Mouse (Mus musculus) MEL (cell line): ENCODE results near the gene Vti1a. TPM values are rescaled to one million over a fixed set of nuclear protein-coding genes. Genes with fewer than 3 reads are reported as not detected.

ENCODE experiments used
- DNase-seq: peaks from one replicate; pipeline ENCODE4 v3.0.0; 2011; ENCODE audit warnings: low read depth, low spot score
- H3K27ac ChIP-seq: 2 replicates; pipeline ENCODE4 v1.5.1; 2012; ENCODE audit warnings: low read depth, mild to moderate bottlenecking, control low read depth, low read length, moderate library complexity; ENCODE audit not compliant: control insufficient read depth
- H3K27me3 ChIP-seq, 2 experiments: fragments of 150-350 bp in 1 of 2; sonication (generic) in 1 of 2; 2 replicates each; pipeline ENCODE4 v1.6.1; 2012; ENCODE audit warnings: low read length in 2 of 2, mild to moderate bottlenecking in 2 of 2, improper control_type of control experiment in 1 of 2, moderate library complexity in 1 of 2; ENCODE audit not compliant: insufficient read depth in 2 of 2, control insufficient read depth in 1 of 2
- H3K36me3 ChIP-seq, 2 experiments: 2 replicates each; pipeline ENCODE4 v1.6.1; 2012 to 2014; ENCODE audit warnings: low read length in 2 of 2, improper control_type of control experiment in 1 of 2, inconsistent platforms in 1 of 2, mild to moderate bottlenecking in 1 of 2; ENCODE audit not compliant: insufficient read depth in 2 of 2, control insufficient read depth in 1 of 2
- H3K4me1 ChIP-seq, 2 experiments: fragments of 150-350 bp in 1 of 2; sonication (generic) in 1 of 2; 2 replicates each; pipeline ENCODE4 v1.6.1; 2012; ENCODE audit warnings: low read length in 2 of 2, improper control_type of control experiment in 1 of 2, mild to moderate bottlenecking in 1 of 2; ENCODE audit not compliant: insufficient read depth in 2 of 2, control insufficient read depth in 1 of 2
- H3K4me3 ChIP-seq, 2 experiments: fragments of 150-350 bp in 1 of 2; sonication (generic) in 1 of 2; 2 replicates each; pipeline ENCODE4 v1.5.1; 2012; ENCODE audit warnings: low read depth in 2 of 2, low read length in 2 of 2, mild to moderate bottlenecking in 2 of 2, moderate library complexity in 2 of 2, control low read depth in 1 of 2, improper control_type of control experiment in 1 of 2; ENCODE audit not compliant: control insufficient read depth in 1 of 2, insufficient read depth in 1 of 2
- H3K79me2 ChIP-seq: 2 replicates; pipeline ENCODE4 v1.6.1; 2012; ENCODE audit warnings: mild to moderate bottlenecking, low read length, moderate library complexity; ENCODE audit not compliant: control insufficient read depth, poor library complexity, insufficient read depth
- H3K9ac ChIP-seq: 2 replicates; pipeline ENCODE4 v1.6.1; 2012; ENCODE audit warnings: low read depth, mild to moderate bottlenecking, control low read depth, low read length, moderate library complexity; ENCODE audit not compliant: control insufficient read depth, poor library complexity, severe bottlenecking
- H3K9me3 ChIP-seq: fragments of 150-350 bp; sonication (generic); replicated peaks from 2 replicates; pipeline ENCODE4 v1.6.1; 2012; ENCODE audit warnings: mild to moderate bottlenecking, low read length, improper control_type of control experiment, moderate library complexity; ENCODE audit not compliant: insufficient read depth
- CHD2 ChIP-seq: IDR thresholded peaks from 2 replicates; pipeline ENCODE4 v1.6.1; 2011; ENCODE audit warnings: low read length, improper control_type of control experiment
- CTCF ChIP-seq, 3 experiments: IDR thresholded peaks in 2 of 3; conservative IDR thresholded peaks in 1 of 3; 2 replicates each; pipeline ENCODE4 v1.5.1; 2011 to 2012; ENCODE audit warnings: low read length in 3 of 3, low read depth in 2 of 3, mild to moderate bottlenecking in 2 of 3, improper control_type of control experiment in 1 of 3, inconsistent platforms in 1 of 3, mixed read lengths in 1 of 3, moderate library complexity in 1 of 3; ENCODE audit not compliant: control insufficient read depth in 1 of 3, insufficient read depth in 1 of 3, poor library complexity in 1 of 3, severe bottlenecking in 1 of 3
- E2F4 ChIP-seq: IDR thresholded peaks from 2 replicates; pipeline ENCODE4 v1.6.1; 2011; ENCODE audit warnings: low read depth, low read length, improper control_type of control experiment, borderline replicate concordance
- ELF1 ChIP-seq: IDR thresholded peaks from 2 replicates; pipeline ENCODE4 v1.6.1; 2014; ENCODE audit warnings: low read depth, mild to moderate bottlenecking, inconsistent platforms, low read length, improper control_type of control experiment, moderate library complexity
- EP300 ChIP-seq, 2 experiments: IDR thresholded peaks; 2 replicates each; pipeline ENCODE4 v1.6.1; 2011; ENCODE audit warnings: improper control_type of control experiment in 2 of 2, low read length in 2 of 2, low read depth in 1 of 2, mild to moderate bottlenecking in 1 of 2
- ETS1 ChIP-seq: IDR thresholded peaks from 2 replicates; pipeline ENCODE4 v1.6.1; 2012; ENCODE audit warnings: low read depth, mild to moderate bottlenecking, inconsistent platforms, low read length, improper control_type of control experiment, moderate library complexity
- KAT2A ChIP-seq: conservative IDR thresholded peaks from 2 replicates; pipeline ENCODE4 v1.6.1; 2012; ENCODE audit warnings: low read depth, low read length, improper control_type of control experiment, inconsistent platforms
- MAX ChIP-seq: IDR thresholded peaks from 2 replicates; pipeline ENCODE4 v1.6.1; 2011; ENCODE audit warnings: low read length, improper control_type of control experiment
- MXI1 ChIP-seq: IDR thresholded peaks from 2 replicates; pipeline ENCODE4 v1.6.1; 2011; ENCODE audit warnings: mild to moderate bottlenecking, low read depth, low read length, improper control_type of control experiment
- MYB ChIP-seq: IDR thresholded peaks from 2 replicates; pipeline ENCODE4 v1.6.1; 2011; ENCODE audit warnings: mild to moderate bottlenecking, low read depth, low read length, improper control_type of control experiment
- MYC ChIP-seq: IDR thresholded peaks from 2 replicates; pipeline ENCODE4 v1.6.1; 2011; ENCODE audit warnings: low read depth, mild to moderate bottlenecking, low read length, improper control_type of control experiment, moderate library complexity
- NELFE ChIP-seq: IDR thresholded peaks from 2 replicates; pipeline ENCODE4 v1.6.1; 2011; ENCODE audit warnings: low read depth, low read length, improper control_type of control experiment
- NRF1 ChIP-seq: IDR thresholded peaks from 2 replicates; pipeline ENCODE4 v1.6.1; 2014; ENCODE audit warnings: low read depth, mild to moderate bottlenecking, inconsistent platforms, low read length, improper control_type of control experiment, moderate library complexity; ENCODE audit not compliant: poor library complexity, insufficient read depth, severe bottlenecking
- POLR2A ChIP-seq, 2 experiments: IDR thresholded peaks; 2 replicates each; pipeline ENCODE4 v1.6.1; 2011 to 2012; ENCODE audit warnings: low read length in 2 of 2, mild to moderate bottlenecking in 2 of 2, control low read depth in 1 of 2, improper control_type of control experiment in 1 of 2, low read depth in 1 of 2, moderate library complexity in 1 of 2; ENCODE audit not compliant: control insufficient read depth in 1 of 2, insufficient read depth in 1 of 2, poor library complexity in 1 of 2
- POLR2AphosphoS5 ChIP-seq: IDR thresholded peaks from 2 replicates; pipeline ENCODE4 v1.6.1; 2012; ENCODE audit warnings: low read depth, borderline replicate concordance, mild to moderate bottlenecking, inconsistent platforms, low read length, moderate library complexity, mixed read lengths
- RAD21 ChIP-seq: IDR thresholded peaks from 2 replicates; pipeline ENCODE4 v1.6.1; 2011; ENCODE audit warnings: mild to moderate bottlenecking, low read depth, low read length, improper control_type of control experiment
- RCOR1 ChIP-seq: IDR thresholded peaks from 2 replicates; pipeline ENCODE4 v1.6.1; 2012; ENCODE audit warnings: low read depth, mild to moderate bottlenecking, inconsistent platforms, low read length, improper control_type of control experiment
- SIN3A ChIP-seq: IDR thresholded peaks from 2 replicates; pipeline ENCODE4 v1.6.1; 2012; ENCODE audit warnings: low read length, improper control_type of control experiment, inconsistent platforms
- TBP ChIP-seq: IDR thresholded peaks from 2 replicates; pipeline ENCODE4 v1.8.0; 2011; ENCODE audit warnings: low read depth, low read length, improper control_type of control experiment
- TCF12 ChIP-seq: IDR thresholded peaks from 2 replicates; pipeline ENCODE4 v1.6.1; 2014; ENCODE audit warnings: low read depth, mild to moderate bottlenecking, inconsistent platforms, low read length, improper control_type of control experiment, moderate library complexity
- UBTF ChIP-seq: IDR thresholded peaks from 2 replicates; pipeline ENCODE4 v1.6.1; 2012; ENCODE audit warnings: low read depth, mild to moderate bottlenecking, inconsistent platforms, low read length, improper control_type of control experiment, moderate library complexity, borderline replicate concordance; ENCODE audit not compliant: insufficient read depth
- USF1 ChIP-seq: IDR thresholded peaks from 2 replicates; pipeline ENCODE4 v1.6.1; 2014; ENCODE audit warnings: low read depth, mild to moderate bottlenecking, inconsistent platforms, low read length, improper control_type of control experiment, moderate library complexity
- ZC3H11A ChIP-seq: IDR thresholded peaks from 2 replicates; pipeline ENCODE4 v1.6.1; 2012; ENCODE audit warnings: low read depth, mild to moderate bottlenecking, inconsistent platforms, low read length, improper control_type of control experiment
- ZKSCAN1 ChIP-seq: IDR thresholded peaks from 2 replicates; pipeline ENCODE4 v1.6.1; 2012; ENCODE audit warnings: low read depth, mild to moderate bottlenecking, inconsistent platforms, low read length, improper control_type of control experiment, moderate library complexity
- polyA plus RNA-seq, 2 experiments: library from polyadenylated mRNA; stranded (reverse) in 1 of 2; unstranded in 1 of 2; fragments of >175 nt in 1 of 2; fragments of >200 nt in 1 of 2; gene quantifications; 2 replicates each; pipeline versions ENCODE4 v1.2.1 to v1.2.4; 2012; ENCODE audit warnings: low replicate concordance in 2 of 2, low read depth in 1 of 2; ENCODE audit not compliant: insufficient read length in 2 of 2, insufficient read depth in 1 of 2, missing spikeins in 1 of 2
- total RNA-seq: library from RNA; depleted of rRNA; stranded (reverse); fragments of 300-350 nt; gene quantifications from 2 replicates; pipeline ENCODE4 v1.2.3, GENCODE M21; 2012

The Vti1a gene
- total and polyA plus RNA-seq, 3 experiments: 37.2 to 119 (median 42.8) TPM

DNA sequence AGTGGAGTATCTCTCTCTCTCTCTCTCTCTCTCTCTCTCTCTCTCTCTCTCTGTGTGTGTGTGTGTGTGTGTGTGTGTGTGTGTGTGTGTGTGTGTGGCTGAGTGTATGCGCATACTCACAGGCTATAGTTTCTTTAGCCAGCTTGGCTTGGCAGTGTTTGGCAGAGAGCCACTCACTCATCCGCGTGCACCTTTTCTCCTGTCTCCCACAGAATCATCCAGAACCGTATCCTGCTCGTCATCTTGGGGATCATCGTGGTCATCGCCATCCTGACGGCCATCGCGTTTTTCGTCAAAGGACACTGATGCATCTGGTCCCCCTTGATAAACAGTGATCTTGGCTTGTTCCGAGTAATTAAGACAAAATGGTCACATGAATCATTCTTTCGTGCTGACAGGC, 307.5 kb downstream of the Vti1a start:
- no peak overlapping the region for H3K27ac ChIP-seq
- H3K27me3 ChIP-seq: no peaks in the 10 kb centered on the region
- no peak overlapping the region for H3K4me3 ChIP-seq
- no peaks in the 10 kb centered on the region for H3K4me1 ChIP-seq
- no peaks in the 10 kb centered on the region for H3K36me3 ChIP-seq
- H3K79me2 ChIP-seq: no peaks in the 10 kb centered on the region
- TF ChIP-seq ZC3H11A (no peak), MYB (no peak), MAX (no peak), TBP (no peak), POLR2AphosphoS5 (no peak), RCOR1 (no peak), MYC (no peak), RAD21 (no peak)
- H3K9ac ChIP-seq: no peak overlapping the region
- no peaks in the 10 kb centered on the region for H3K9me3 ChIP-seq
- DNase-seq: no peak

DNA sequence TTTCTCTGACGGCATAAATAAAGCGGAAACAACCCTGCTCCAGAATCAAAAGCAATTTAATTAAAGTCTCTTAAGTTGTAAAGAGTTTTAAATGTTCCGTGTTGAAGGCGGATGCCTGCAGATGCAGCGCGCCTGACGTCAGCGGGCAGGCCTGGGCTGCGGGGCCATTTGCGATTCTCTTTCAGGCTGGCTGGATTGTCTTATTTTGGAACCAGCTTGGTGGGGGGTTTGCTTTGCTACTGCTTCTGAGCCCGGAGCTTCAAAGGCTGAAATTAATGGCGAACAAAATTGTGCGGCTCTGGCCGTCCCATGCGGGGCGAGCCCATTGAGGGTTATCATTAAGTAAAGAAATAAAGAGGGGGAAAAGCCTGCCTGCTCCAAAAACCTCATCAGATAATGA, 310.4 kb downstream of the Vti1a start:
- DNase-seq: no peak
- no peaks in the 10 kb centered on the region for H3K9me3 ChIP-seq
- no peaks in the 10 kb centered on the region for H3K36me3 ChIP-seq
- no peak overlapping the region for H3K27ac ChIP-seq
- no peak overlapping the region for H3K9ac ChIP-seq
- TF ChIP-seq POLR2A (IDR thresholded peaks at IDR 0.05; ENCODE audit: control insufficient read depth in 1 of 2, insufficient read depth in 1 of 2, low read depth in 1 of 2, low read length in 2 of 2, poor library complexity in 1 of 2) (no peak), MXI1 (no peak), ZC3H11A (no peak), NRF1 (no peak), NELFE (no peak), TBP (no peak), CHD2 (no peak), UBTF (no peak), ELF1 (no peak), ETS1 (no peak), EP300 (IDR thresholded peaks at IDR 0.05; ENCODE audit: low read depth in 1 of 2, low read length in 2 of 2) (no peak), SIN3A (no peak), KAT2A (no peak), CTCF (IDR thresholded peaks at IDR 0.05 in 2 of 3, conservative IDR thresholded peaks at IDR 0.05 in 1 of 3; ENCODE audit: control insufficient read depth in 1 of 3, insufficient read depth in 1 of 3, low read depth in 2 of 3, low read length in 3 of 3, poor library complexity in 1 of 3, severe bottlenecking in 1 of 3) (no peak), USF1 (no peak), ZKSCAN1 (no peak), TCF12 (no peak), E2F4 (no peak)
- no peaks in the 10 kb centered on the region for H3K79me2 ChIP-seq
- H3K4me1 ChIP-seq: no peaks in the 10 kb centered on the region
- no peaks in the 10 kb centered on the region; a peak in 1 of 4 replicates for H3K27me3 ChIP-seq
- H3K4me3 ChIP-seq: no peak overlapping the region
